7 mouse cellular contexts compared by ENCODE assay signal in the genomic region with DNA sequence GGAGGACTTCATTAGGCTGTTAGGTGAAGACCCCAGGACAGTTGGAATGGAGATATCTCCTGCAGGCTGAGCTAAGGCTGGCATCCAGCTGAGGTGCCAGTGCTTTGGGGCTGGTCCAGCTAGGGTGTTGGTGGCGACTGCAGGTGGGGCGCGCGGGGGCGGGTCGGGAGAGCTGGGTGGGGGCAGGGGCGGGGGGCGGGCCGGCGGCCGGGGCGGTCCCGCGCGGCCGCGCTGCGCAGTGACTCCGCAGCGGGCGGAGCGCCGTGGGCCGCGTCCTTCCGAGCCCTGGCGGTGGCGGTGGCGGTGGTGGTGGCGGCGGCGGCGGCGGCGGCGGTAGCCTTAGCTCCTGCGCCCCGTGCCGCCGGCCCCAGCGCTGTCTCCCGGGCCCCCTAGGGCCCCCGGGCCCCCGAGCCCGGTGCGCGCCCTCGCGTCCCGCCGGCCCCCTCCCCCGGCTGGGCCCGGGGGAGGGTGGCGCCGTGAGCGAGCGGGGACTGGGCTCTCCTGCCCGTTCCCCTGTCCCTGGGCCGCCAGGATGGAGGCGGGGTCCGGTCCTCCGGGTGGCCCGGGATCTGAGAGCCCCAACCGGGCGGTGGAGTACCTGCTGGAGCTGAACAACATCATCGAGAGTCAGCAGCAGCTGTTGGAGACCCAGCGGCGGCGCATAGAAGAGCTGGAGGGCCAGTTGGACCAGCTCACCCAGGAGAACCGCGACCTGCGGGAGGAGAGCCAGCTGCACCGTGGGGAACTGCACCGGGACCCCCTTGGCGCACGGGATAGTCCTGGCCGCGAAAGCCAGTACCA. TPM values are rescaled to one million over a fixed set of nuclear protein-coding genes. Genes with fewer than 3 reads are reported as not detected.
A peak's percentile ranks its signal among the peaks of the same experiment; 100 is the strongest.
DNase-seq lines count a peak whose midpoint lies in the region; ATAC-seq and TF ChIP-seq lines count a peak whose summit lies in the region.

Gene Iqsec2 (plus strand): TSS at position 328 of the 801 bp plus-strand sequence.

- no peak for TF ChIP-seq CTCF in CH12.LX (conservative IDR thresholded peaks at IDR 0.05 in 1 of 2, IDR thresholded peaks at IDR 0.05 in 1 of 2; ENCODE audit: low read depth in 2 of 2, low read length in 2 of 2)
- TF ChIP-seq CTCF in liver, postnatal 0 days (IDR thresholded peaks at IDR 0.05; ENCODE audit: low read depth): no peak
- TF ChIP-seq CTCF in olfactory bulb, adult 2 months (IDR thresholded peaks at IDR 0.05; ENCODE audit: insufficient read depth, low read depth, low read length): no peak

- H3K4me2 ChIP-seq in CH12.LX (ENCODE audit: insufficient read depth, low read depth, poor library complexity, severe bottlenecking): peak within 1 kb of the TSS; percentile 86
- H3K4me2 ChIP-seq in heart, embryonic 11.5 days: peak within 1 kb of the TSS; percentile 80
- peak within 1 kb of the TSS; percentile 79 for H3K4me2 ChIP-seq in liver, postnatal 0 days (ENCODE audit: low read depth, low read length)

- H3K27ac ChIP-seq in CH12.LX (ENCODE audit: insufficient read depth, low read depth): no peak within 1 kb of the TSS
- no peak within 1 kb of the TSS for H3K27ac ChIP-seq in heart, embryonic 11.5 days (ENCODE audit: low read depth, low read length)
- no peak within 1 kb of the TSS for H3K27ac ChIP-seq in liver, postnatal 0 days (ENCODE audit: low read depth)
- peak within 1 kb of the TSS; percentile 87 for H3K27ac ChIP-seq in olfactory bulb, adult 2 months (ENCODE audit: insufficient read depth, low read depth, low read length)

- H3K9ac ChIP-seq in CH12.LX (ENCODE audit: insufficient read depth, low read depth): peak within 1 kb of the TSS; percentile 65; the same call in 1 of the 2 replicates
- peak within 1 kb of the TSS; percentile 64; the same call in 1 of the 2 replicates for H3K9ac ChIP-seq in heart, embryonic 11.5 days (ENCODE audit: low read depth, low read length)
- H3K9ac ChIP-seq in liver, postnatal 0 days (replicated peaks): peak within 1 kb of the TSS; percentile 48; the same call in 1 of the 2 replicates

- no peaks in the 10 kb centered on the region for H3K36me3 ChIP-seq in CH12.LX (replicated peaks in 1 of 2; ENCODE audit: control insufficient read depth in 1 of 2, insufficient read depth in 1 of 2, low read length in 1 of 2)
- no peaks in the 10 kb centered on the region for H3K36me3 ChIP-seq in heart, embryonic 11.5 days (ENCODE audit: control insufficient read depth, insufficient read depth, low read length)
- H3K36me3 ChIP-seq in liver, postnatal 0 days (replicated peaks; ENCODE audit: insufficient read depth, low read length): no peaks in the 10 kb centered on the region

- TF ChIP-seq EP300 in CH12.LX (IDR thresholded peaks at IDR 0.05; ENCODE audit: low read length): no peak
- no peak for TF ChIP-seq EP300 in liver, postnatal 0 days (IDR thresholded peaks at IDR 0.05; ENCODE audit: low read depth)

- WGBS in heart, embryonic 11.5 days (ENCODE audit: insufficient replicate concordance): 8% methylated on average over 26 of the region's 78 CpGs
- WGBS in liver, postnatal 0 days (ENCODE audit: insufficient replicate concordance): 7% methylated on average over 38 of the region's 78 CpGs
- 11% methylated on average over 61 of the region's 78 CpGs for WGBS in olfactory bulb, adult 2 months

- peaks cover 0 to 2% of the 10 kb centered on the region in 2 experiments; a peak in 3 of 4 replicates for H3K4me1 ChIP-seq in CH12.LX (ENCODE audit: control insufficient read depth in 1 of 2, insufficient read depth in 2 of 2)
- H3K4me1 ChIP-seq in heart, embryonic 11.5 days (ENCODE audit: control insufficient read depth, insufficient read depth, low read length): no peaks in the 10 kb centered on the region
- no peaks in the 10 kb centered on the region for H3K4me1 ChIP-seq in liver, postnatal 0 days (ENCODE audit: insufficient read depth)
- peaks cover 6% of the 10 kb centered on the region for H3K4me1 ChIP-seq in olfactory bulb, adult 2 months (ENCODE audit: control insufficient read depth, insufficient read depth, low read length)

- DNase-seq in CH12.LX (ENCODE audit: extremely low read depth): no peak
- DNase-seq in MN1 (ENCODE audit: low spot score): peak; percentile 38
- peak; percentile 24 for DNase-seq in embryo, embryonic 9.5 days (ENCODE audit: extremely low spot score)
- DNase-seq in kidney, postnatal 10 days: peak; percentile 51
- DNase-seq in liver, postnatal 0 days: peak; percentile 22

- peaks cover 8% of the 10 kb centered on the region for H3K27me3 ChIP-seq in CH12.LX (replicated peaks)
- peaks cover 56% of the 10 kb centered on the region for H3K27me3 ChIP-seq in heart, embryonic 11.5 days (ENCODE audit: control insufficient read depth, insufficient read depth, low read length)
- H3K27me3 ChIP-seq in liver, postnatal 0 days (ENCODE audit: insufficient read depth, low read length): peaks cover 39% of the 10 kb centered on the region

- dilution Hi-C loops in CH12.LX (cut with MboI; ENCODE audit: extremely low pct_ligation_motif_present, extremely low pct_unique_long_range_greater_than_20kb, low sequenced_read_pairs): no loop called here

- peak within 1 kb of the TSS; percentile 53 to 82 (median 60) for H3K4me3 ChIP-seq in CH12.LX (replicated peaks in 1 of 3; ENCODE audit: low read depth in 2 of 3, low read length in 2 of 3, poor library complexity in 1 of 3)
- H3K4me3 ChIP-seq in heart, embryonic 11.5 days (ENCODE audit: low read depth, low read length): peak within 1 kb of the TSS; percentile 62
- peak within 1 kb of the TSS; percentile 52 for H3K4me3 ChIP-seq in liver, postnatal 0 days (ENCODE audit: low read depth, low read length)
- peak within 1 kb of the TSS; percentile 96 for H3K4me3 ChIP-seq in olfactory bulb, adult 2 months (ENCODE audit: insufficient read depth, low read depth, low read length)

- TF ChIP-seq RAD21 in CH12.LX (IDR thresholded peaks at IDR 0.05; ENCODE audit: low read depth, low read length): no peak

- in situ Hi-C loops in CH12.LX (cut with MboI; ENCODE audit: low pct_ligation_motif_present, low pct_unique_long_range_greater_than_20kb, low sequenced_read_pairs): no loop called here

- no peaks in the 10 kb centered on the region for H3K9me3 ChIP-seq in CH12.LX (replicated peaks; ENCODE audit: low read length)
- H3K9me3 ChIP-seq in heart, embryonic 11.5 days (replicated peaks; ENCODE audit: control insufficient read depth, low read length): no peaks in the 10 kb centered on the region
- no peaks in the 10 kb centered on the region for H3K9me3 ChIP-seq in liver, postnatal 0 days (ENCODE audit: low read length)

- no peak for TF ChIP-seq POLR2A in CH12.LX (IDR thresholded peaks at IDR 0.05; ENCODE audit: low read depth, low read length)
- TF ChIP-seq POLR2A in olfactory bulb, adult 2 months (IDR thresholded peaks at IDR 0.05; ENCODE audit: insufficient read depth, low read depth, low read length): no peak

- peak; percentile 53; the same call in 1 of the 2 replicates for ATAC-seq in heart, embryonic 11.5 days (replicated peaks; ENCODE audit: insufficient number of reproducible peaks, low FRiP score, low TSS enrichment)
- peak; percentile 64 for ATAC-seq in liver, postnatal 0 days

- H3K79me2 ChIP-seq in CH12.LX (replicated peaks; ENCODE audit: control insufficient read depth, extremely low read depth, insufficient read depth, poor library complexity, severe bottlenecking): no peaks in the 10 kb centered on the region

TF ChIP-seq in CH12.LX, 34 proteins besides CTCF, POLR2A, EP300 and RAD21:
- TF ChIP-seq NRF1 (IDR thresholded peaks at IDR 0.05; ENCODE audit: low read depth, low read length): peak; percentile 53
- no peak for TF ChIP-seq CHD2 (IDR thresholded peaks at IDR 0.05; ENCODE audit: low read length)

RNA-seq across cellular contexts. Expression of gene Iqsec2, which starts in this region (rescaled TPM):
- 1.2 and 1.8 TPM in 2 replicates for total RNA-seq in CH12.LX (2012; rRNA removed)
- 0.39 and 0.71 TPM in 2 replicates for total RNA-seq in CH12.LX (2014; rRNA removed)
- 3.3 and 4.2 TPM in 2 replicates for polyA plus RNA-seq in CH12.LX (2012; ENCODE audit: insufficient read length, low read depth)
- polyA plus RNA-seq in heart, embryonic 11.5 days (2014; fragmentation: Nextera tagmentation; extraction: Ambion mirVana): 21.6 and 23.6 TPM in 2 replicates
- 3.0 and 3.7 TPM in 2 replicates for polyA plus RNA-seq in liver, postnatal 0 days (2015; fragmentation: Nextera tagmentation; extraction: Ambion mirVana)
- polyA plus RNA-seq in olfactory bulb, adult 2 months (2012; ENCODE audit: insufficient read depth, insufficient read length, low replicate concordance, missing spikeins): not detected in 2 replicates
